Mouse (Mus musculus) retina, embryonic 14.5 days (tissue): Measurements from ENCODE around the gene Gpr15.

Source experiments
- DNase-seq: peaks from one replicate; pipeline ENCODE4 v3.0.0-alpha.2; 2015; ENCODE audit warnings: low spot score

Gpr15 gene

DNA sequence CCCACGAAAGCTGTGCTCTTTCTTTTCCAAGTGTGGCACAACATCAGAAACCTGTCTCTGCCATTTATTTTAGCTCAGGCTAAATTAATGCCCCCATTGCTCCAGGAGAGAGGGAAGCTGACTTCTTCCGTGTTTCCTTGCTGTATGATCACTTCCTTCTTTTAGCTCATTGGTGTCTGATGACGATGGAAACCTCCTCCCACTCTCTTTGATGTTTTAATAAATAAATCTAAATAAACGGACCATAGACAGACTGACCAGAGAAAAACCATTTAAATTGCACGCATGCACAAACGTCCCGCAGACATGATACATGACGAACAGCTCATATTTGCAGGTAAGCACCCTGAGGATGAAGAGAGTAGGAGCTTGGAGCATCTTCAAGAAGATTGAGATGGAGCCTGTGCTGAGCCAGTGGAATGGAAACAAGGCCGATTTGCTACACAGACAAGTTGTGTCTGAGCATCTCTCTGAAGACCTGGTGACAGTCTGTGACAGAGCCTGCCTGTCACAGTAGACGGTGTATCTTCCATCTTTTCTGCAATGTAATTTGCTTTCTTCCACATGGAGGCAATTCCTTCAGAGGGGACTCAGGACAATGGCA is 16.4 kb downstream of the Gpr15 start:
- DNase-seq = no peak

DNA sequence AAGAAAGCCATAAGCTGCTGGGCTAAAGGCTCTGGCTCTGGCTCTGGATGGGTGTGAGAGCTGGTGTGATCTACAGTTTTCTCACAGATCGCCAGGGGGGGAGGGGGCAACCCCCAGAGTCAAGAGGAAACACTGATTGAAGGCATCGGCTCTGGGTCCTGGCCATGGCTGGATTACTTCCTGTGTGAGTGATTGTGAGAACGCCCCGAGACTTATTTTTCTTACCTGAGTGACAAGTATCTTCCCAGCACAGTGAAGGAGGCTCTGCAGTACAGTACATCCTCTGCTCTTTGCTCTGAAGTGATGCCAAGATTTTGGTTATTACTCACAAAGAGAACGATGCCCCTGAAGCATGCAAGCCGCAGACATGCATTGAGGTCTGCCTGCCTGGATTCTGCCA is 17.1 kb downstream of the Gpr15 start:
- DNase-seq = no peak

DNA sequence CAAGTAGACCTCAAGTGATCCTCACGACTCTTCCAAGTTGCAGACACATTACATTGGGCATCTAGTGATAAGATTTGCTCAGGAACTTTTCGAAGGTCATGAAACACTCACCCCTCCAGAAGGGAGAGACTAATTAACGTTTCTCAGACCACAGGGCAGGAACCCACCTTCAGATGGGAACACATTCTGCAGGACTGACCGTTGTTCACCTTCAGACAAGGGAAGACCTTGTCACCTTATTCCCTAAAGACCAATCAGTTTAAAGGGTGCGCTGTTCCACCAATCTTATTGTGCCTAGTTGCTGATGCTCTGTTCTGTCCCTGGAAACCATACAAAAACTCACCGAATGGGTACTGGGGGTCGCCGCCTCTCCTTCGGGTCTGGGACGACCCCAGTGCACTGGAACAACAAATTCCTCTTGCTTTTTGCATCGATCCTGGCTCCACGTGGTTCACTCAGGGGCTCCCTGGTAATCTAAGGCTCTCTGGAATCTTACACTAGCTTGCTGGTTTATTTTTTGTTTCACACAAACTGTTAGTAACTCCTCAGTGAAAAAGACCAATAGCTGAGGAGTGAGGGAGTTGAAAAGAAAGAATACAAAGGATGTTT is 17.9 kb downstream of the Gpr15 start:
- no peak for DNase-seq

DNA sequence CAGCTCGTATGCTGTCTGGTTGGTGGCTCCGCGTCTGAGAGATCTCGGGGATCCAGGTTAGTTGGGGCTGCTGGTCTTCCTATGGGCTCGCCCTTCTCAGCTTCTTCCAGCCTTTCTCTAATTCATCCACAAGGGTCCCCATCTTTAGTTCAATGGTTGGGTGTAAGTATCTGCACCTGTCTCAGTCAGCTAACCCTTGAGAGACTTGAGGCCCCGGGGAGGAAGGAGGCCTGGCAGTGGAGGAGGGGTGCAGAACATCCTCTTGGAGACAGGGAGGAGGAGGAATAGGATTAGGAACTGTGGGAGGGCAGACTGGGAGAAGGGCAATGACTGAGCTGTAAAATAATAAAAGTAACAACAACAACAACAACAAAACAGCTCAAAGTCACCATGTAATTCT is 18.7 kb downstream of the Gpr15 start:
- DNase-seq = no peak

DNA sequence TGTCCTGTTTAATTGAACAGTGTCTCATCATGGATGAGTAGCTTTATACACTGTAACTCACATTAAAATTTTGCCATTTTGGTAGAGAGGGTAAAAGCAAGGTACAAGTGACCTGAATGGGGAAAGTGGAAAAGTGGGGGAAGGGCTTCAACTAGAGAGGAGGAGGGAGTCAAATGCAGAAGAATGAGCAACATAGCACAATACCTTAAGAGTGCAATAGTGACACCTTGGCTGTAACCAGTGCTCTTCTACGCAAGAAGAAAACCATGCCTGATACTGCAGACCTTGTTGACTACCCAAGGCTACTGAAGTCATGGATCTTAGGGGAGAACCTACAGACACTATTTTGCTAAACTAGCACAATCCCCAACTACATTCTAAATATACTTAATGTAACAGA is 21.6 kb downstream of the Gpr15 start:
- no peak for DNase-seq

GRCm38 (mm10) chr16:58696796-58697195 is 22.1 kb downstream of the Gpr15 start:
- no peak for DNase-seq

- DNase-seq = no peak
These were observed 24.8 kb downstream of the Gpr15 start for GRCm38 (mm10) chr16:58694091-58694490.

- DNase-seq = no peak
These were observed 28.5 kb downstream of the Gpr15 start for GRCm38 (mm10) chr16:58690322-58690732.

- no peak for DNase-seq
These were observed 29.2 kb downstream of the Gpr15 start for GRCm38 (mm10) chr16:58689555-58690169.

DNA sequence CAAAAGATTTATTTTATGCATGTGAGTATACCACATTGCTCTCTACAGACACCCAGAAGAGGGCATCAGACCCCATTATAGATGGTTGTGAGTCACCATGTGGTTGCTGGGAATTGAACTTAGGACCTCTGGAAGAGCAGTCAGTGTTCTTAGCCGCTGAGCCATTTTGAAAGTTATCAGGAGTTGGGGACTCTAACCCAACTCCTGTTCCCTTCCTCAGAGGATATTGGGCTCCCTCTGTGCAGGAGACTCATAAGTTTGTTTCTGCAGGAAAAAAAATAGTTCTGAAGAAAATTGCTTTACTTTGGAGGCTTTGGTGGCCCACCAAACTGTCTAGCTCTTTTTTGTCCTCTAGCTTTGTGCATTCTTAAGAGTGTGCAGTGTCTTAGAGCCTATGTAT is 30.3 kb downstream of the Gpr15 start:
- DNase-seq = no peak

DNA sequence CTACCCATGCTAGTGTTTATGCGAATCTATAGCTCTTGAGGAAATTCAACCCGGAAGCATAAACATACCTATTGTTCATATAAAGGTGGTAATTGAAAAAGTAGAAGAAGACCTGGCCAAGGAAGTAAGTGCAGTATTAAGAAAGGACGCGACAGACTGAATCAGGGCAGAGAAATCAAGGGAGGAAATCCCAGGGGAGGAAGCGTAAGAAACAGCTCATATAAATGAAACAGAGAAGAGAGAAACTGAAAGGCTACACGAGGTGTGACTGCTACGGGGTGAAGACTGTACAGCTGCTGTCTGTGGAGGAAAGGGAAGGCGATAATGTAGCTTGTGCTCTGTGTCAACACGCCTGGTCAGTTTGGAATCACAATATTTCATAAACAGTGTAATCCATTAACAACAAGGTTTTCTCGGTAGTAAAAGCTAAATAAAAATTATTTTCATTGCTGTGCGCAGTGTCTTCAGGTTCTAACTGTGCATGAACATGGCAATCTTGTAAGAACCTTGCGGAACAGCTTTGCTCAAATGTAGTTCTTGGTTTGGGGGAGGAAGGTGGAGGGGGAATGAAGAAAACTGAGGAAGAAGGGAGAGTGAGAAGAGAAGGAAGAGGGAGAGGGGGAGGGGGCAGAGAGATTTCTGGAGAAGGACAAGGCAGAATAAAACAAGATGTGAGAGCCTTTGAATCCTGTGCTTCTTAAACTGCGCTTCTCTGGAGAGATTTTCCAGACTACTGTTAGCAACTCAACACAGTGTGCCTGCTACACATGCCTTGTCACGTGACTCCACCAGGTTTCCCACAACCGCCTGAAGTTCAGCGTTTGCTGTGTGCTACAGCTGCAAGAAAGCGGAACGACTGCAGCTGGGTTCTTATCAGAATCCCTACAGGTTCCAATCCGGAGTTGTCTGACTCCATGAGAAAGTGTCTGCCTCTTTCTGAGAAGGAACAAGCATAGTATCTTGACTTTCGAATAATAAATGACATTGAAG is 33.0 kb downstream of the Gpr15 start:
- DNase-seq = no peak

DNA sequence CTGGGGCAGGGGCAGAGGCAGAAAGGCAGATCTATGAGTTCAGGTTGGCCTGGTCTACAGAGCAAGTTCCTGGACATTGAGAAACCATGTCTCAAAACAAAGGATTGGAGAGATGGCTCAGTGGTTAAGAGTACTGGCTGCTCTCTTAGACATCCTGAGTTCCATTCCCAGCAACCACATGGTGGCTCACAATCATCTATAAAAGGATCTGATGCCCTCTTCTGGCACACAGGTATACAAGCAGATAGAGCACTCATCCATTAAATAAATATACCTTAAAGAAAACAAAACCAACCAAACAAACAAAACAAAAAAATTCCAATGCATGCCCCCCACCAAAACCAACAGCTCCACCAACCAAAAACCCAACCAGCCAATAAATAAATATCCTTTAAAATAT is 34.3 kb downstream of the Gpr15 start:
- no peak for DNase-seq

DNA sequence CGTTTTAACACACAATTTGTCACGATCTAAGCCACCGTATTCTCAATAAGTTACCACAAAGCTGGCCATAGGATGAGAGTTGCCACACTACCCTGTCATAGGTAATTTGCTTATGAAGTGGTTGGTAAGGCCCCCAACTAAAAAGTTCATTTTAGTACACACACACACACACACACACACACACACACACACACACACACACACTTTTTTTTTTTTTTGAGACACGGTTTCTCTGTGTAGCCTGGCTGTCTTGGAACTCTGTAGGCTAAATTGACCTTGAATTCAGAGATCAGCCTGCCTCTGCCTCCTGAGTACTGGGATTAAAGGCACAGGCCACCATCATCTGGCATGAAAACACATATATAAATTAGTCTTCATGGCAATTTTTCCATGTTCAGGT is 35.0 kb downstream of the Gpr15 start:
- no peak for DNase-seq

- DNase-seq = no peak
These were observed 36.0 kb downstream of the Gpr15 start for GRCm38 (mm10) chr16:58682870-58683269.

DNA sequence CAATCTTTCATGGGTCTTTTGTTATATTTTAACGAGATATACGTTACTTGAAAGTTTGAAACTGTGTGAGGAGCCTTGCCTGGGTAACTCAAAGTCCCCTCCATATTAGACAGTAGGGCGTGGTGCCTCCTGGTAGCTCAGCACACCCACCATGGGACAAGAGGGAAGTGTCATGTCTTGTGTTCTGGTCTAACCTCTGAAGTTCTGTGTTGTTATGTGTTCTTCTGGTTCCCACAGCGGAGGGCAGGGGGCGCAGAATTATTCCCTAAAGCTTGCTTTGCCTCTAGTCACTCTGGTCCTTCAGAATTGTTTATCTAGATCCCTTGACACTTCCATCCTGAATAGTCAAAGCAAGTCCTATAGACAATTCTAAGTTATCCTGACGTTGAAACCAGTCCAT is 36.8 kb downstream of the Gpr15 start:
- no peak for DNase-seq

GRCm38 (mm10) chr16:58678660-58679059 is 40.2 kb downstream of the Gpr15 start:
- DNase-seq = no peak

DNA sequence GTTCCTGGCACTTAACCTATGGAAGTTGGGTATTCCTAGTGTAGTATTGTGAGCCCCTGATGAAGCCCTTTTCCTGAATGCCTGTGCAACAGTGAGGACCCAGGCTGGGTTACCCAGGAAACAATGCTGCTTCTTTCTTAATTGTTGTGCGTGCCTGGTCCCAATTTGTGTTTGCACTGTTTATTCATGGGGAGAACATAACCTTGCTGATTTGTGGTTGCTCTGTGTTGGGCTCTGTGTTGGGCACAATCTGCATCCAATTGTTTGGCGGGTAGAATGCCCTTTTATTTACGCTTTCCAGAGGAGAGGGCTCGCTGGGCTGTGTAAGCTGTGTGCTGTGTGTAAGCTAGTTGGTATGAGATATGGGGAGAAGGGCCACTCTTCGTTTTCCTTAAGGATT is 41.4 kb downstream of the Gpr15 start:
- no peak for DNase-seq

GRCm38 (mm10) chr16:58676633-58677032 is 42.2 kb downstream of the Gpr15 start:
- no peak for DNase-seq

DNA sequence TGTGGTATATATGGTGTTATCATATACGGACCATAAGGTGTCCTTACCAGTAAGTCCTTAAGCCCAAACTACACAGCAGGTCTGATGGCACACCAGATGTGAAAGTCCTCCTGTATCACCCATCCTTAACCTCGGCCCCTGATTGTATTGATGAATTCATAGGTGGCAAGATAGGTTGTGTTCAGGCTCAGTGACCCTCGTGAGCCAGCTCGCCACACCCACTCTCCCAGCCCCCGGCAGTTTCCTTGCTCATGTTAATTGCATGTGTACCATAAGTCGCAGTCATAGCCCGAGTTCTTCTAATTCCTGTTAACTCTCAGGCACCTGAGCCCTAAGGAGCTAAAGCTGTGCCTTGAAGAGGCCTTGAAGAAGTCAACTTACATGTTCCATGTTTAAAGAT is 42.7 kb downstream of the Gpr15 start:
- DNase-seq = no peak

GRCm38 (mm10) chr16:58675256-58675655 is 43.6 kb downstream of the Gpr15 start:
- DNase-seq = no peak

- DNase-seq = no peak
These were observed 45.0 kb downstream of the Gpr15 start for GRCm38 (mm10) chr16:58673811-58674410.

DNA sequence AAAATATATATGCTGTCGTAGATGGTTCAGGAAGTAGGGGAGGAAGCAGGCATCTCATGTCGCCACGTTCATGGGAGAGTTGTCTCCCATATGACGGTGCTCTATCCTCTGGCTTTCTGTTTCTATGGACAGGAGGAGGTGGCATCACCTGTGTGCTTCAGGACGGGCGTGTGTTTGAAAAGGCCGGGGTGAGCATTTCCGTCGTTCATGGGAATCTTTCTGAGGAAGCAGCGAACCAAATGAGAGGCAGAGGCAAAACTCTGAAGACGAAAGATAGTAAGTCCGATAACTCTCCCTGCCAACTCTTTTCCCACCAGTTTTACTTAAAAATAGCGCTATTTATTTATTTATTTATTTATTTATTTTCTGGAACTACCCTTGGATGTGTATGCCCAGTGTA is 46.5 kb downstream of the Gpr15 start:
- no peak for DNase-seq
